Mouse (Mus musculus): ENCODE results near the gene Prrc2a.

The Prrc2a gene

GRCm38 (mm10) chr17:35190096-35190495 is 25.4 kb upstream of the Prrc2a start:
- no peak for DNase-seq (ENCODE audit: extremely low spot score, low spot score)

GRCm38 (mm10) chr17:35189186-35189585 is 24.5 kb upstream of the Prrc2a start:
- DNase-seq (ENCODE audit: extremely low spot score, low spot score) = no peak

GRCm38 (mm10) chr17:35187959-35188610 is 23.4 kb upstream of the Prrc2a start, which contains the start of gene Lst1:
Lst1 (minus strand) TSS chr17:35188439.
- DNase-seq (ENCODE audit: extremely low spot score, low spot score) = no peak

- DNase-seq (ENCODE audit: extremely low spot score, low spot score) = no peak
Measured at GRCm38 (mm10) chr17:35187345-35187744, 22.6 kb upstream of the Prrc2a start.

- peak; percentile 58 for DNase-seq (ENCODE audit: extremely low spot score, low spot score)
Measured at GRCm38 (mm10) chr17:35186681-35187080, 22.0 kb upstream of the Prrc2a start.

- DNase-seq (ENCODE audit: extremely low spot score, low spot score) = peak; percentile 56
Measured at GRCm38 (mm10) chr17:35185639-35186611, 21.2 kb upstream of the Prrc2a start.

GRCm38 (mm10) chr17:35180093-35180492 is 15.4 kb upstream of the Prrc2a start:
- DNase-seq (ENCODE audit: extremely low spot score, low spot score) = no peak

- DNase-seq (ENCODE audit: extremely low spot score, low spot score) = peak; percentile 73
Measured at GRCm38 (mm10) chr17:35178528-35178927, 13.8 kb upstream of the Prrc2a start.

GRCm38 (mm10) chr17:35175968-35176367 is 11.3 kb upstream of the Prrc2a start, which contains the start of gene Aif1:
Aif1 (minus strand) TSS chr17:35176068.
- DNase-seq (ENCODE audit: extremely low spot score, low spot score) = no peak

GRCm38 (mm10) chr17:35175382-35175781 is 10.7 kb upstream of the Prrc2a start:
- no peak for DNase-seq (ENCODE audit: extremely low spot score, low spot score)

GRCm38 (mm10) chr17:35174201-35174977 is 9.7 kb upstream of the Prrc2a start:
- no peak for DNase-seq (ENCODE audit: extremely low spot score, low spot score)

GRCm38 (mm10) chr17:35173329-35173728 is 8.6 kb upstream of the Prrc2a start:
- no peak for DNase-seq (ENCODE audit: extremely low spot score, low spot score)

- DNase-seq (ENCODE audit: extremely low spot score, low spot score) = no peak
Measured at GRCm38 (mm10) chr17:35172445-35173234, 7.9 kb upstream of the Prrc2a start.

GRCm38 (mm10) chr17:35168541-35169207 is 4.0 kb upstream of the Prrc2a start:
- no peak for DNase-seq (ENCODE audit: extremely low spot score, low spot score)

GRCm38 (mm10) chr17:35167794-35168193 is 3.1 kb upstream of the Prrc2a start:
- no peak for DNase-seq (ENCODE audit: extremely low spot score, low spot score)

GRCm38 (mm10) chr17:35166352-35167035 is 1.8 kb upstream of the Prrc2a start:
- no peak for DNase-seq (ENCODE audit: extremely low spot score, low spot score)

- DNase-seq (ENCODE audit: extremely low spot score, low spot score) = no peak
Measured at GRCm38 (mm10) chr17:35165451-35166155, 906 bp upstream of the Prrc2a start.

- DNase-seq (ENCODE audit: extremely low spot score, low spot score) = no peak
Measured at GRCm38 (mm10) chr17:35164218-35164567, 504 bp downstream of the Prrc2a start.

All from neural tube, embryonic 10.5 days (tissue).